Mouse (Mus musculus) spleen, adult 12 weeks (tissue): Measurements from ENCODE around the gene Jmjd4.

ENCODE experiments used
- DNase-seq: peaks from one replicate; pipeline ENCODE4 v3.0.0; 2022; ENCODE audit warnings: low spot score

Gene Jmjd4

GRCm38 (mm10) chr11:59449741-59450229 is at the start of gene Jmjd4:
TSS of gene Jmjd4 (plus strand) at chr11:59450045.
- peak; percentile 88 for DNase-seq

- DNase-seq = no peak
These were observed 49.0 kb upstream of the Jmjd4 start for GRCm38 (mm10) chr11:59400876-59401275.

- no peak for DNase-seq
These were observed 44.1 kb upstream of the Jmjd4 start for GRCm38 (mm10) chr11:59405761-59406160.

DNA sequence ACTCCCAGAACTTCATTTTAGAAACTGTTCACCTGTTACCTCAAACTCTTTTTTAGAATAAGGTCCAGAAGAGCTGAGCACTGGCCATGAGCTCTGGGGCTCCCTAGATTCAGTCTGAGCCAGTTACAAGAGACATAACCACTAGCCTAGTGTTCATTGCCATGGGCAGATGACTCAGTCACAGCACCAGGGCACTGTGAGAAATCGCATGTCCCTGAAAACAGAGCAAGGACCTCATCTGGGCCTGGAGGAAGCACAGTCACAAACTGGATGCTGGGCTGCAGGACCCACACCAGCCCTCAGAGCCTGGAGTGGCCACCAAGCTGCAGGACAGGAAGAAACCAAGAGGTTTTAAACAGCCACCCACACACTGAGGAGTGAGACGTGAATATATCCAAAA is 39.0 kb upstream of the Jmjd4 start:
- no peak for DNase-seq

GRCm38 (mm10) chr11:59412058-59412457 is 37.8 kb upstream of the Jmjd4 start:
- no peak for DNase-seq

- no peak for DNase-seq
These were observed 36.6 kb upstream of the Jmjd4 start for GRCm38 (mm10) chr11:59412999-59413863.

DNA sequence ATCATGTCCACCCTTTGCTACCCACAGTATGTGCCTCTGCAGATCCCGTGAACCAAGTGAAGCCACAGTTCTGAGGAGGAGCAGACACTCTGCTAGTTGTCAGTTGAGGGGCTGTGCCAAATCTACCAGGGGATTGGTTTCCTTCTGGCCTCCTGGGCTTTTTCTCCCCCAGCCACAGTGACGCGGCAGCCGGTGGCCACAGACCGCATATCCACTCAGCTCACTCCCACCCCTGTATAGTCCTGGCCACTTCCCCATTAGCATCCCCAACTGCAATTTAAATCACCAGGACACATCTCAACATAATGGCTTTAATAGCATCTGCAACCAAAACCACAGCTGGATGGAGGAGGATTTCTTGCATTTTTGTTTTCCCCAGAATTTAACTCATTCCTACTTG is 31.1 kb upstream of the Jmjd4 start:
- no peak for DNase-seq

DNA sequence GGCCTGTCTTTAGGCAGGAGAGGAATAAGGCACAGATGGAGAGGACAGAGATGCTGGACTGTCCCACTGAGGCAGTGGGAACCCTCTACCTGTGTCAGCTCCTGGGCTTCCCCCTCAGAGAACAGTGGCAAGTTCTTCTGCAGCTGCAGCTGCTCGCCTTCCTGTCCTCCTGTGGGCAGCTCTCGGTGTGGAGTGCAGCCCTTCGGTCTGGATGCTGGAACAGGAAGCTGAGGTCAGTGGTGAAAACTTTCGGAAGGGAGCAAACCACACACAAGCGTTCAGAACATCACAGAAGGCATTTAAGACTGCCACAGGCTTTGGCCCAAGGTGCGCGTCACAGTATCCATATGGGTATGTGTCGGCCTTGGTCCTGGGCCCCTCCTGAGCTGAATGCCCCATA is 28.4 kb upstream of the Jmjd4 start:
- DNase-seq = no peak

DNA sequence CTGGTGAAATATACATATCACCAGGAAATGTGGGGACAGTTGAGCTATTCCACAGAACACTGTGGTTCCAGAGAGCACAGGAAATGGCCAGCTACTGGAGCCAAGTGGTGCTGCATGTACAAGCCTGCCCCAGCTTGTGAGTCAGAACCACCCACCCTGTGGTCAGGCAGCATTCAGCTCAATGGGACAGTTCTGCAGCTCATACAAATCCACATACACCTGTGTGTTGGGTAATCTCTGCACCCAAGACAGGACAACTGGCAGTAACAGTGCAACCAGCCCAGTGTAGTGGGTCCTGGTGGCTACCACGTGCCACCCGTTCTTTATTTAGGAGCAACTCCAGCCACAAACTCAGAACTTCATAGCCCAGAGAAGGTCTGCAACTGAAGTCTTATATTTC is 27.9 kb upstream of the Jmjd4 start:
- no peak for DNase-seq

- no peak for DNase-seq
These were observed 26.7 kb upstream of the Jmjd4 start for GRCm38 (mm10) chr11:59423010-59423588.

DNA sequence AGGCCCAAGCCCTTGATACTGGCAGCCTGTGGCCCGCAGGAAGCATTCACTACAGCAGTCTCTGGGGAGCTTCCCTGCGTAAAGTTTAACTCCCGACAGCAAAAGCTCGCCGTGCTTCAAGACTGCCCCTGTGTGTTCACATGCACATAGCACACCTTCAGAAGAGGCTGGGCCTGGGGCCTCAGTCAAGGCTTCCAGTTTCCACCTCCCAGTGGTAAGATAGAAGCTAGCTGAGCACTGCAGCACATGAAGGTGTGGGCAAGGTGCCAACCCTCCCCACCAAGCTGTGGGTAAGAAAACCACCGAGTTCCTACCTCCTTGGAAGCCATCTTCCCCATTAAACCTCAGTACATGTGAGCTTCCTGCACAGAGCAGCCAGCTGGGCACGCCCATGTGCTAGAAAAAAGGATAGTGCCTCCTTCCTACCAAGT is 24.2 kb upstream of the Jmjd4 start:
- DNase-seq = peak; percentile 11

- DNase-seq = no peak
These were observed 21.7 kb upstream of the Jmjd4 start for GRCm38 (mm10) chr11:59428057-59428660.

GRCm38 (mm10) chr11:59429959-59430358 is 19.9 kb upstream of the Jmjd4 start:
- DNase-seq = no peak

DNA sequence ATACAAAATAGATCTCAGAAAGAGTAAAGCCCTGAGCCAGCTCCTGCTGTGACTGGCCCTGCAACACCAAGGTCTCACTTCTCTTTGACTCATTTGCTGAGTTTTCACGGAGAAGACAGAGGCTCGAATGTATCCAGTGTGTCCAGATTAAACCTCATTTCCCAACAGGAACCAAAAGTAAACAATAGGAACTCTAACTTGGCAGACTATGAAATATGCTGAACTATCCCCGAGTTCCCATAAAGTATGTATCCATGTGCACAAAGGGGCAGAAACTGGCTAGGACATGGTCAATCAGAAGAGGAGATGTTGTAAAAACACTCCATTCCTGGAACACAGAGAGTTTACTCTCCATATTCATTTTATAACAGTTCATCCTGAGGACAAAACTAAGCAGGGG is 17.6 kb upstream of the Jmjd4 start:
- no peak for DNase-seq

GRCm38 (mm10) chr11:59437954-59438353 is 11.9 kb upstream of the Jmjd4 start:
- DNase-seq = no peak

- DNase-seq = no peak
These were observed 6.7 kb upstream of the Jmjd4 start for GRCm38 (mm10) chr11:59443102-59443501.

GRCm38 (mm10) chr11:59450230-59450771 is 456 bp downstream of the Jmjd4 start:
- no peak for DNase-seq

- DNase-seq = no peak
These were observed 1.2 kb downstream of the Jmjd4 start, which contains the start of gene Snap47 for GRCm38 (mm10) chr11:59451086-59451485. TSS of gene Snap47 (minus strand) at chr11:59451186.

GRCm38 (mm10) chr11:59456346-59456745 is 6.5 kb downstream of the Jmjd4 start:
- no peak for DNase-seq

GRCm38 (mm10) chr11:59456891-59457290 is 7.0 kb downstream of the Jmjd4 start:
- no peak for DNase-seq

DNA sequence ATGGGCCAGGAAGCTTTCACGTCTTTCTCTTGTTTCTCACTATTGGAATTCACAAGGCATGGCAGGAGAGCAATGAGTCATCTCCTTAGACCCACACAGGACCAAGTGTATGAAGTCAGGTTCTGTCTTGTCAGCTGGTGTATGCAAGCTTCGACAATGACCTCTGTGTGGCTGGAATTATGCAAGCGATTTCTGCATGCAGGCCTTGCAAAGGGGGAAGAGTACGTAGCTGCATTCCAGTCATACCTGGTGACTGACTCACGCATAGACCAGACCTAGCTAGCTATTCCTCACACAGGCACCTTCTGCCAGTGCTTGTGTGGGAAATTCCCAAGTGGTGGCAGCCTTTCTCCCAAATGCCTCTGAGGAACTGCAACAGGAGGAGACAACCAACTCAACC is 9.1 kb downstream of the Jmjd4 start:
- no peak for DNase-seq

DNA sequence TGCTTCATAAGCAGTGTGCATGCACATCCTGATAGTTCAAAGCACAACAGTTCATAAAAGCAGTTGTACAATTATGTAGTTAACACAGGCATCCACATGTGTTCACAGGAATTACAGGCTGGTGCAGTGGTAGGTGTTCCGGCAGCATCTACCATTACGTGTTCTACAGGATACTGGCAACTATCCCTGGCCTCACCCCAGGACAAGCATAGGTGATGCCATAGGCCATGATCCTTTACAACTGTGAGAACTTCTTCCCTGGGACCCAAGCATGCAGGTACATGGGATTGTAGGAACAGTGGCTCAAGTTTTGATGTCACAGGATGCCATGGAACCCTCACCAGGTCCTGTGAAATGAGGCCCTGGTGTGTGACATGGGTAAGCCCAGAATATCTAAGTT is 10.6 kb downstream of the Jmjd4 start:
- DNase-seq = no peak
